Mouse (Mus musculus) CH12.LX (cell line): Measurements from ENCODE around the gene 5031439G07Rik. TPM values are rescaled to one million over a fixed set of nuclear protein-coding genes. Genes with fewer than 3 reads are reported as not detected.

Source experiments
- DNase-seq: peaks from one replicate; pipeline ENCODE4 v3.0.0-alpha.2; 2013; ENCODE audit errors: extremely low read depth
- H3K27ac ChIP-seq: 2 replicates; pipeline ENCODE4 v1.5.1; 2012; ENCODE audit warnings: low read depth, mild to moderate bottlenecking, control low read depth, moderate library complexity; ENCODE audit not compliant: insufficient read depth
- H3K27me3 ChIP-seq: replicated peaks from 2 replicates; pipeline ENCODE3; 2012; ENCODE audit warnings: inconsistent platforms
- H3K36me3 ChIP-seq, 2 experiments: replicated peaks in 1 of 2; 2 replicates each; pipeline versions ENCODE3 to v1.6.1; 2012; ENCODE audit warnings: inconsistent platforms in 1 of 2, low read length in 1 of 2, mild to moderate bottlenecking in 1 of 2, mixed read lengths in 1 of 2, moderate library complexity in 1 of 2; ENCODE audit not compliant: control insufficient read depth in 1 of 2, insufficient read depth in 1 of 2
- H3K4me1 ChIP-seq, 2 experiments: 2 replicates each; pipeline ENCODE4 v1.6.1; 2012; ENCODE audit warnings: inconsistent platforms in 1 of 2, moderate library complexity in 1 of 2; ENCODE audit not compliant: insufficient read depth in 2 of 2, control insufficient read depth in 1 of 2
- H3K4me2 ChIP-seq: 2 replicates; pipeline ENCODE4 v1.6.1; 2012; ENCODE audit warnings: low read depth, mild to moderate bottlenecking, control low read depth; ENCODE audit not compliant: poor library complexity, insufficient read depth, severe bottlenecking
- H3K4me3 ChIP-seq, 3 experiments: fragments of 150-350 bp in 1 of 3; sonication (generic) in 1 of 3; replicated peaks in 1 of 3; 2 replicates each; pipeline versions ENCODE3 to v1.5.1; 2011 to 2012; ENCODE audit warnings: low read depth in 2 of 3, low read length in 2 of 3, mild to moderate bottlenecking in 2 of 3, moderate library complexity in 2 of 3, control low read depth in 1 of 3, improper control_type of control experiment in 1 of 3, inconsistent platforms in 1 of 3, mixed read lengths in 1 of 3; ENCODE audit not compliant: poor library complexity in 1 of 3
- H3K79me2 ChIP-seq: replicated peaks from 2 replicates; pipeline ENCODE4 v1.6.1; 2012; ENCODE audit warnings: mild to moderate bottlenecking, moderate library complexity; ENCODE audit not compliant: control insufficient read depth, poor library complexity, insufficient read depth, severe bottlenecking; ENCODE audit errors: extremely low read depth
- H3K9ac ChIP-seq: 2 replicates; pipeline ENCODE4 v1.6.1; 2012; ENCODE audit warnings: low read depth, mild to moderate bottlenecking, control low read depth, moderate library complexity; ENCODE audit not compliant: insufficient read depth
- H3K9me3 ChIP-seq: replicated peaks from 2 replicates; pipeline ENCODE3; 2012; ENCODE audit warnings: low read length, inconsistent platforms, mixed read lengths
- CHD1 ChIP-seq: IDR thresholded peaks from 2 replicates; pipeline ENCODE4 v1.6.1; 2012; ENCODE audit warnings: low read depth, low read length, improper control_type of control experiment, inconsistent platforms
- CTCF ChIP-seq, 2 experiments: IDR thresholded peaks in 1 of 2; conservative IDR thresholded peaks in 1 of 2; 2 replicates each; pipeline ENCODE4 v1.5.1; 2011 to 2012; ENCODE audit warnings: low read depth in 2 of 2, low read length in 2 of 2, improper control_type of control experiment in 1 of 2, inconsistent platforms in 1 of 2, mild to moderate bottlenecking in 1 of 2, moderate library complexity in 1 of 2
- ELF1 ChIP-seq: IDR thresholded peaks from 2 replicates; pipeline ENCODE4 v1.6.1; 2014; ENCODE audit warnings: low read depth, mild to moderate bottlenecking, inconsistent platforms, low read length, improper control_type of control experiment
- HCFC1 ChIP-seq: IDR thresholded peaks from 2 replicates; pipeline ENCODE4 v1.6.1; 2012; ENCODE audit warnings: low read depth, mild to moderate bottlenecking, inconsistent platforms, low read length, improper control_type of control experiment
- JUN ChIP-seq: IDR thresholded peaks from 2 replicates; pipeline ENCODE4 v1.6.1; 2011; ENCODE audit warnings: low read depth, mild to moderate bottlenecking, low read length, improper control_type of control experiment, moderate library complexity; ENCODE audit not compliant: insufficient read depth
- JUND ChIP-seq: conservative IDR thresholded peaks from 2 replicates; pipeline ENCODE4 v1.6.1; 2011; ENCODE audit warnings: low read depth, low read length, improper control_type of control experiment
- KAT2A ChIP-seq: IDR thresholded peaks from 2 replicates; pipeline ENCODE4 v1.6.1; 2012; ENCODE audit warnings: low read length, improper control_type of control experiment, inconsistent platforms; ENCODE audit not compliant: insufficient replicate concordance
- MAX ChIP-seq: IDR thresholded peaks from 2 replicates; pipeline ENCODE4 v1.6.1; 2011; ENCODE audit warnings: low read length, improper control_type of control experiment
- MEF2A ChIP-seq: IDR thresholded peaks from 2 replicates; pipeline ENCODE4 v1.6.1; 2014; ENCODE audit warnings: low read depth, mild to moderate bottlenecking, inconsistent platforms, low read length, improper control_type of control experiment, borderline replicate concordance
- MXI1 ChIP-seq: IDR thresholded peaks from 2 replicates; pipeline ENCODE4 v1.6.1; 2011; ENCODE audit warnings: mild to moderate bottlenecking, low read depth, low read length, improper control_type of control experiment
- NRF1 ChIP-seq: IDR thresholded peaks from 2 replicates; pipeline ENCODE4 v1.6.1; 2014; ENCODE audit warnings: low read depth, mild to moderate bottlenecking, inconsistent platforms, low read length, improper control_type of control experiment, moderate library complexity
- PAX5 ChIP-seq: IDR thresholded peaks from 2 replicates; pipeline ENCODE4 v1.6.1; 2012; ENCODE audit warnings: low read length, inconsistent platforms, mixed read lengths
- RAD21 ChIP-seq: IDR thresholded peaks from 2 replicates; pipeline ENCODE4 v1.6.1; 2011; ENCODE audit warnings: low read depth, mild to moderate bottlenecking, low read length, improper control_type of control experiment, moderate library complexity
- RCOR1 ChIP-seq: conservative IDR thresholded peaks from 2 replicates; pipeline ENCODE4 v1.6.1; 2012; ENCODE audit warnings: low read depth, mild to moderate bottlenecking, inconsistent platforms, low read length, improper control_type of control experiment
- SIN3A ChIP-seq: IDR thresholded peaks from 2 replicates; pipeline ENCODE4 v1.6.1; 2012; ENCODE audit warnings: low read length, improper control_type of control experiment, inconsistent platforms
- TBP ChIP-seq: conservative IDR thresholded peaks from 2 replicates; pipeline ENCODE4 v1.6.1; 2011; ENCODE audit warnings: low read depth, low read length, improper control_type of control experiment
- TCF12 ChIP-seq: IDR thresholded peaks from 2 replicates; pipeline ENCODE4 v1.6.1; 2014; ENCODE audit warnings: low read depth, mild to moderate bottlenecking, inconsistent platforms, low read length, improper control_type of control experiment
- USF2 ChIP-seq: conservative IDR thresholded peaks from 2 replicates; pipeline ENCODE4 v1.6.1; 2011; ENCODE audit warnings: low read depth, low read length, improper control_type of control experiment
- ZC3H11A ChIP-seq: IDR thresholded peaks from 2 replicates; pipeline ENCODE4 v1.6.1; 2012; ENCODE audit warnings: low read depth, mild to moderate bottlenecking, inconsistent platforms, low read length, improper control_type of control experiment
- ZKSCAN1 ChIP-seq: IDR thresholded peaks from 2 replicates; pipeline ENCODE4 v1.6.1; 2012; ENCODE audit warnings: low read depth, inconsistent platforms, low read length, improper control_type of control experiment, borderline replicate concordance
- ZMIZ1 ChIP-seq: IDR thresholded peaks from 2 replicates; pipeline ENCODE4 v1.6.1; 2012; ENCODE audit warnings: low read depth, mild to moderate bottlenecking, inconsistent platforms, low read length, improper control_type of control experiment
- ZNF384 ChIP-seq: IDR thresholded peaks from 2 replicates; pipeline ENCODE4 v1.6.1; 2012; ENCODE audit warnings: low read depth, low read length, improper control_type of control experiment, inconsistent platforms
- dilution Hi-C: fragments of 300-500 bp; cut with MboI; formaldehyde crosslinking; loops from 2 replicates; pipeline ENCODE4 v1.14.3; 2020; ENCODE audit warnings: low sequenced_read_pairs; ENCODE audit not compliant: extremely low pct_unique_long_range_greater_than_20kb, extremely low pct_ligation_motif_present
- in situ Hi-C: fragments of 300-500 bp; cut with MboI; formaldehyde crosslinking; loops from 3 replicates; pipeline ENCODE4 v1.14.3; 2019; ENCODE audit warnings: low sequenced_read_pairs, low pct_ligation_motif_present, low pct_unique_long_range_greater_than_20kb, mixed read lengths
- polyA plus RNA-seq: library from polyadenylated mRNA; unstranded; fragments of >175 nt; gene quantifications from 2 replicates; pipeline ENCODE4 v1.2.1, GENCODE M21; 2012; ENCODE audit warnings: low read depth; ENCODE audit not compliant: insufficient read length
- total RNA-seq, 2 experiments: library from RNA; depleted of rRNA; stranded (reverse); fragments of 300-350 nt in 1 of 2; fragments of >200 nt in 1 of 2; gene quantifications; 2 replicates each; pipeline ENCODE4 v1.2.3; 2012 to 2014

5031439G07Rik gene
- total and polyA plus RNA-seq, 3 experiments = 8.6 to 26.0 (median 10.9) TPM

- Histone ChIP-seq H3K9ac (no peak overlapping the region), H3K79me2 (no peaks in the 10 kb centered on the region), H3K27ac (no peak overlapping the region), H3K4me1 (no peaks in the 10 kb centered on the region; a peak in 1 of 4 replicates), H3K4me3 (no peak overlapping the region)
- dilution Hi-C loops = no loop called here
- no peak for DNase-seq
- TF ChIP-seq TBP (no peak), ELF1 (no peak), RCOR1 (no peak), MAX (no peak), ZNF384 (no peak), SIN3A (no peak), JUND (no peak), TCF12 (no peak), ZKSCAN1 (no peak)
- TF ChIP-seq, all 38 proteins: peak for 0
- in situ Hi-C loops = no loop called here
- H3K9me3 ChIP-seq = no peaks in the 10 kb centered on the region
- no peak overlapping the region for H3K4me2 ChIP-seq
- no peaks in the 10 kb centered on the region for H3K27me3 ChIP-seq
- H3K36me3 ChIP-seq = peaks cover 43 to 69% of the 10 kb centered on the region in 2 experiments
Observed at GRCm38 (mm10) chr15:84942647-84943285, 45.6 kb downstream of the 5031439G07Rik start.

- Histone ChIP-seq H3K9me3 (no peaks in the 10 kb centered on the region), H3K4me2 (no peak overlapping the region), H3K36me3 (peaks cover 70 to 85% of the 10 kb centered on the region in 2 experiments), H3K27me3 (no peaks in the 10 kb centered on the region), H3K27ac (no peak overlapping the region), H3K4me1 (0 out of 4 replicates have a peak, but pooled peaks cover 0 to 2% of the 10 kb centered on the region in 2 experiments), H3K4me3 (no peak overlapping the region), H3K9ac (no peak overlapping the region), H3K79me2 (no peaks in the 10 kb centered on the region; the same call in 1 of the 2 replicates)
- dilution Hi-C loops = no loop called here
- TF ChIP-seq CTCF (conservative IDR thresholded peaks at IDR 0.05 in 1 of 2, IDR thresholded peaks at IDR 0.05 in 1 of 2; ENCODE audit: low read depth in 2 of 2, low read length in 2 of 2) (no peak), ZKSCAN1 (no peak), ZC3H11A (no peak), RCOR1 (no peak), JUN (no peak), ZMIZ1 (no peak), MAX (no peak), MEF2A (no peak), CHD1 (no peak), NRF1 (no peak), KAT2A (no peak), MXI1 (no peak), ZNF384 (no peak), HCFC1 (no peak), USF2 (no peak), RAD21 (no peak), PAX5 (no peak)
- in situ Hi-C loops = no loop called here
- DNase-seq = no peak
Observed at GRCm38 (mm10) chr15:84940102-84940501, 48.2 kb downstream of the 5031439G07Rik start.
